Mouse (Mus musculus) liver, embryonic 16.5 days (tissue): ENCODE results near the gene Pbx1. TPM values are rescaled to one million over a fixed set of nuclear protein-coding genes. Genes with fewer than 3 reads are reported as not detected.

Experiments used
- ATAC-seq: fragments of 200-750 bp; cut with Nextera tagmentation; 2 replicates; pipeline ENCODE4 v1.8.0; 2017; ENCODE audit warnings: low read depth, mild to moderate bottlenecking, moderate number of reproducible peaks, moderate library complexity
- H3K27ac ChIP-seq: fragments of 300-500 bp; sonication (generic); 2 replicates; pipeline ENCODE4 v1.5.1; 2014; ENCODE audit warnings: mild to moderate bottlenecking, low read length
- H3K27me3 ChIP-seq: fragments of 300-500 bp; sonication (generic); 2 replicates; pipeline ENCODE4 v1.6.1; 2014; ENCODE audit warnings: low read depth, low read length, mixed read lengths; ENCODE audit not compliant: control insufficient read depth, insufficient read depth
- H3K36me3 ChIP-seq: fragments of 300-500 bp; sonication (generic); 2 replicates; pipeline ENCODE4 v1.6.1; 2014; ENCODE audit warnings: mild to moderate bottlenecking; ENCODE audit not compliant: control insufficient read depth, insufficient read depth
- H3K4me1 ChIP-seq: fragments of 300-500 bp; sonication (generic); 2 replicates; pipeline ENCODE4 v1.6.1; 2014; ENCODE audit warnings: low read depth, low read length, mixed read lengths; ENCODE audit not compliant: control insufficient read depth
- H3K4me2 ChIP-seq: fragments of 300-500 bp; sonication (generic); 2 replicates; pipeline ENCODE4 v1.6.1; 2014; ENCODE audit warnings: low read depth, low read length, mixed read lengths
- H3K4me3 ChIP-seq: fragments of 300-500 bp; sonication (generic); 2 replicates; pipeline ENCODE4 v1.5.1; 2014; ENCODE audit warnings: low read depth, mild to moderate bottlenecking, low read length
- H3K9ac ChIP-seq: fragments of 300-500 bp; sonication (generic); 2 replicates; pipeline ENCODE4 v1.6.1; 2014; ENCODE audit warnings: low read depth, low read length
- H3K9me3 ChIP-seq: fragments of 300-500 bp; sonication (generic); replicated peaks from 2 replicates; pipeline ENCODE4 v1.6.1; 2016; ENCODE audit warnings: low read length; ENCODE audit not compliant: control insufficient read depth
- WGBS: fragments of 180-500 bp; shearing (Covaris S2); extraction: QIAGEN DNeasy Blood & Tissue Kit; methylation state at CpG from one replicate; pipeline ENCODE4 v1.1.7; 2014; ENCODE audit not compliant: insufficient replicate concordance; 5-methylcytosine and 5-hydroxymethylcytosine counted together
- polyA plus RNA-seq: library from polyadenylated mRNA; unstranded; fragments of >200 nt; fragmentation: Nextera tagmentation; extraction: Ambion mirVana; gene quantifications from 2 replicates; pipeline ENCODE4 v1.2.1, GENCODE M21; 2015

Pbx1 gene
- polyA plus RNA-seq, 1 experiment from 2014 or later, result 2.1 TPM

- Histone ChIP-seq H3K27ac (no peak overlapping the region), H3K9ac (no peak overlapping the region), H3K4me1 (no peaks in the 10 kb centered on the region), H3K4me3 (no peak overlapping the region), H3K9me3 (no peaks in the 10 kb centered on the region), H3K27me3 (no peaks in the 10 kb centered on the region), H3K36me3 (no peaks in the 10 kb centered on the region), H3K4me2 (no peak overlapping the region)
- ATAC-seq, result no peak
- WGBS, result 41% methylated on average over 10 of the region's 10 CpGs
Measured at GRCm38 (mm10) chr1:168410611-168411010, 21.5 kb downstream of the Pbx1 start.

GRCm38 (mm10) chr1:168410054-168410453, 22.0 kb downstream of the Pbx1 start:
- WGBS, result 30% methylated on average over 1 of the region's 1 CpGs
- H3K27ac ChIP-seq, result no peak overlapping the region

GRCm38 (mm10) chr1:168408757-168409156, 23.3 kb downstream of the Pbx1 start:
- 66% methylated on average over 10 of the region's 10 CpGs for WGBS
- Histone ChIP-seq H3K9ac (no peak overlapping the region), H3K9me3 (no peaks in the 10 kb centered on the region), H3K36me3 (no peaks in the 10 kb centered on the region), H3K27me3 (no peaks in the 10 kb centered on the region), H3K27ac (no peak overlapping the region), H3K4me2 (no peak overlapping the region), H3K4me1 (no peaks in the 10 kb centered on the region), H3K4me3 (no peak overlapping the region)
- no peak for ATAC-seq

More at GRCm38 (mm10) chr1:168410054-168410453, 22.0 kb downstream of the Pbx1 start:
- Histone ChIP-seq H3K4me1 (no peaks in the 10 kb centered on the region), H3K9me3 (no peaks in the 10 kb centered on the region), H3K36me3 (no peaks in the 10 kb centered on the region), H3K9ac (no peak overlapping the region), H3K4me3 (no peak overlapping the region), H3K4me2 (no peak overlapping the region), H3K27me3 (no peaks in the 10 kb centered on the region)
- ATAC-seq, result no peak

- ATAC-seq, result no peak
- Histone ChIP-seq H3K9ac (no peak overlapping the region), H3K27me3 (no peaks in the 10 kb centered on the region), H3K4me1 (no peaks in the 10 kb centered on the region), H3K9me3 (no peaks in the 10 kb centered on the region), H3K36me3 (no peaks in the 10 kb centered on the region), H3K4me2 (no peak overlapping the region), H3K4me3 (no peak overlapping the region), H3K27ac (no peak overlapping the region)
- 70% methylated on average over 7 of the region's 7 CpGs for WGBS
Measured at GRCm38 (mm10) chr1:168407958-168408357, 24.1 kb downstream of the Pbx1 start.

GRCm38 (mm10) chr1:168406291-168406675, 25.8 kb downstream of the Pbx1 start:
- 61% methylated on average over 8 of the region's 8 CpGs for WGBS
- Histone ChIP-seq H3K36me3 (no peaks in the 10 kb centered on the region), H3K4me1 (no peaks in the 10 kb centered on the region), H3K9ac (no peak overlapping the region), H3K4me2 (no peak overlapping the region), H3K27me3 (no peaks in the 10 kb centered on the region), H3K9me3 (no peaks in the 10 kb centered on the region), H3K4me3 (no peak overlapping the region), H3K27ac (no peak overlapping the region)
- no peak for ATAC-seq

GRCm38 (mm10) chr1:168405645-168406290, 26.3 kb downstream of the Pbx1 start:
- Histone ChIP-seq H3K9ac (no peak overlapping the region), H3K4me2 (no peak overlapping the region), H3K27me3 (no peaks in the 10 kb centered on the region), H3K36me3 (no peaks in the 10 kb centered on the region), H3K4me1 (no peaks in the 10 kb centered on the region), H3K27ac (no peak overlapping the region), H3K4me3 (no peak overlapping the region), H3K9me3 (no peaks in the 10 kb centered on the region)
- no peak for ATAC-seq
- WGBS, result 48% methylated on average over 10 of the region's 12 CpGs

GRCm38 (mm10) chr1:168403529-168403928, 28.5 kb downstream of the Pbx1 start:
- H3K4me2 ChIP-seq, result no peak overlapping the region
- no peaks in the 10 kb centered on the region for H3K9me3 ChIP-seq
- no peak overlapping the region for H3K4me3 ChIP-seq
- no peaks in the 10 kb centered on the region for H3K4me1 ChIP-seq
- ATAC-seq, result no peak
- H3K9ac ChIP-seq, result no peak overlapping the region
- H3K27ac ChIP-seq, result no peak overlapping the region
- H3K36me3 ChIP-seq, result no peaks in the 10 kb centered on the region
- H3K27me3 ChIP-seq, result no peaks in the 10 kb centered on the region
- 80% methylated on average over 2 of the region's 2 CpGs for WGBS

GRCm38 (mm10) chr1:168402683-168403082, 29.4 kb downstream of the Pbx1 start:
- ATAC-seq, result no peak

GRCm38 (mm10) chr1:168395523-168396159, 36.4 kb downstream of the Pbx1 start:
- 67% methylated on average over 3 of the region's 3 CpGs for WGBS
- Histone ChIP-seq H3K4me2 (no peak overlapping the region), H3K9ac (no peak overlapping the region), H3K4me3 (no peak overlapping the region), H3K4me1 (no peaks in the 10 kb centered on the region), H3K36me3 (no peaks in the 10 kb centered on the region), H3K27me3 (no peaks in the 10 kb centered on the region), H3K9me3 (no peaks in the 10 kb centered on the region), H3K27ac (no peak overlapping the region)
- no peak for ATAC-seq

More at GRCm38 (mm10) chr1:168402683-168403082, 29.4 kb downstream of the Pbx1 start:
- no peak overlapping the region for H3K27ac ChIP-seq
- no peak overlapping the region for H3K4me2 ChIP-seq
- H3K9ac ChIP-seq, result no peak overlapping the region
- no peaks in the 10 kb centered on the region for H3K4me1 ChIP-seq
- H3K27me3 ChIP-seq, result no peaks in the 10 kb centered on the region
- H3K4me3 ChIP-seq, result no peak overlapping the region
- no peaks in the 10 kb centered on the region for H3K36me3 ChIP-seq
- WGBS, result 60% methylated on average over 7 of the region's 7 CpGs
- H3K9me3 ChIP-seq, result no peaks in the 10 kb centered on the region
